Mouse (Mus musculus): ENCODE results near the gene Gpc5. TPM values are rescaled to one million over a fixed set of nuclear protein-coding genes. Genes with fewer than 3 reads are reported as not detected.

Gene Gpc5
- polyA plus RNA-seq, 1 experiment = 0.06 TPM

- WGBS = 45% methylated on average over 3 of the region's 3 CpGs
- no peaks in the 10 kb centered on the region for H3K4me1 ChIP-seq (ENCODE audit: control insufficient read depth, insufficient read depth, low read length)
- no peak for TF ChIP-seq CTCF (IDR thresholded peaks at IDR 0.05; ENCODE audit: insufficient read depth, low read length)
- no peak for TF ChIP-seq POLR2A (IDR thresholded peaks at IDR 0.05; ENCODE audit: borderline replicate concordance, extremely low read depth, low read depth, low read length)
Observed at GRCm38 (mm10) chr14:115580466-115581255, 488.6 kb downstream of the Gpc5 start.

GRCm38 (mm10) chr14:115581256-115581633 is 489.2 kb downstream of the Gpc5 start:
- no peak for DNase-seq
- WGBS = 61% methylated on average over 2 of the region's 2 CpGs
- Histone ChIP-seq H3K4me1 (ENCODE audit: control insufficient read depth, insufficient read depth, low read length) (no peaks in the 10 kb centered on the region), H3K4me3 (replicated peaks; ENCODE audit: extremely low read depth, low read depth, low read length) (no peak overlapping the region)
- TF ChIP-seq POLR2A (IDR thresholded peaks at IDR 0.05; ENCODE audit: borderline replicate concordance, extremely low read depth, low read depth, low read length) = no peak
- no peak for TF ChIP-seq CTCF (IDR thresholded peaks at IDR 0.05; ENCODE audit: insufficient read depth, low read length)

More at GRCm38 (mm10) chr14:115580466-115581255, 488.6 kb downstream of the Gpc5 start:
- no peak for DNase-seq
- H3K4me3 ChIP-seq (replicated peaks; ENCODE audit: extremely low read depth, low read depth, low read length) = no peak overlapping the region

- WGBS = 59% methylated on average over 8 of the region's 8 CpGs
- H3K4me1 ChIP-seq (ENCODE audit: control insufficient read depth, insufficient read depth, low read length) = no peaks in the 10 kb centered on the region
- TF ChIP-seq POLR2A (IDR thresholded peaks at IDR 0.05; ENCODE audit: borderline replicate concordance, extremely low read depth, low read depth, low read length) = no peak
- no peak for TF ChIP-seq CTCF (IDR thresholded peaks at IDR 0.05; ENCODE audit: insufficient read depth, low read length)
- no peak overlapping the region for H3K4me3 ChIP-seq (replicated peaks; ENCODE audit: extremely low read depth, low read depth, low read length)
- DNase-seq = no peak
Observed at GRCm38 (mm10) chr14:115600259-115601029, 508.4 kb downstream of the Gpc5 start.

DNA sequence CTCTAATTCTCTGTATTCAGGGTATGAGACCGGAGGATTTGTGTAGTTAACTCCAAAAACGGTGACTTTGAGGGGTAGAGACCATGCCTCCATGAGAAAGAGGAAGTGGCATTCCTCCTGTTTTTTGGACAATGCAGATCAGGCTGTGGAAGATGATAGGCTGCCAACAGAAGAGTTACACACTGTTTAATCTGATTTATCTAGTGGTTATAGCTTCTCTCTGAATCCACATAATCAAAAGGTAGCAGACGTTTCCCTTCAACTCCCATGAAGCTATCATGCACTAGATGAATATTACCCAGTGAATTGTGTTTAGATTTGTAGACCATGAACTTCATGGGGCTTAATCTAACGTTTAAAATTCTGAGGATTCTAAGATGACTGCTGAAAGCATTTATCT is 522.1 kb downstream of the Gpc5 start:
- no peak for DNase-seq
- Histone ChIP-seq H3K4me1 (ENCODE audit: control insufficient read depth, insufficient read depth, low read length) (no peaks in the 10 kb centered on the region), H3K4me3 (replicated peaks; ENCODE audit: extremely low read depth, low read depth, low read length) (no peak overlapping the region)
- WGBS = 65% methylated on average over 4 of the region's 4 CpGs
- TF ChIP-seq CTCF (IDR thresholded peaks at IDR 0.05; ENCODE audit: insufficient read depth, low read length) = no peak
- TF ChIP-seq POLR2A (IDR thresholded peaks at IDR 0.05; ENCODE audit: borderline replicate concordance, extremely low read depth, low read depth, low read length) = no peak

- no peak for DNase-seq
- WGBS = 53% methylated on average over 2 of the region's 2 CpGs
- H3K4me1 ChIP-seq (ENCODE audit: control insufficient read depth, insufficient read depth, low read length) = no peaks in the 10 kb centered on the region
- TF ChIP-seq CTCF (IDR thresholded peaks at IDR 0.05; ENCODE audit: insufficient read depth, low read length) = no peak
- TF ChIP-seq POLR2A (IDR thresholded peaks at IDR 0.05; ENCODE audit: borderline replicate concordance, extremely low read depth, low read depth, low read length) = no peak
- no peak overlapping the region for H3K4me3 ChIP-seq (replicated peaks; ENCODE audit: extremely low read depth, low read depth, low read length)
Observed at GRCm38 (mm10) chr14:115616305-115616704, 524.3 kb downstream of the Gpc5 start.

DNA sequence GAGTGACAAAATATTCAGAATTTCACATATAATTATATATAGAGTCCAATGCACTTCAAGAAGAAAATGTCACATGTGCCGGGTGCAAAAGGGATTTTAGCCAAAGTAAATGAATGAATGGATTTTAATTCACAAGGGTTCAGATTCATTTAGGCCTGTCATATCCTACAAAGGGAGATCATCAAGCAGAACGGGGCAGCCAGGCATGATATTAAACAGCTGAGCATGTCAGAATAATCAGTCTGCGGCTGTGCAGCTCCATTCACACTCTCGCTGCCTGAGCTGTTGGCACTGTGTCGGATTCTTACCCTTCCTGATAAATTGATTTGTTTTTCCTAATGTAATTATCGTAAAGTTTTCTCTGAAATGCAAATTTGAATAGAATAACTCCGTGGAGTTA is 524.8 kb downstream of the Gpc5 start:
- no peak for TF ChIP-seq CTCF (IDR thresholded peaks at IDR 0.05; ENCODE audit: insufficient read depth, low read length)
- no peak for TF ChIP-seq POLR2A (IDR thresholded peaks at IDR 0.05; ENCODE audit: borderline replicate concordance, extremely low read depth, low read depth, low read length)
- Histone ChIP-seq H3K4me3 (replicated peaks; ENCODE audit: extremely low read depth, low read depth, low read length) (no peak overlapping the region), H3K4me1 (ENCODE audit: control insufficient read depth, insufficient read depth, low read length) (no peaks in the 10 kb centered on the region)
- WGBS = 56% methylated on average over 7 of the region's 7 CpGs
- DNase-seq = no peak

DNA sequence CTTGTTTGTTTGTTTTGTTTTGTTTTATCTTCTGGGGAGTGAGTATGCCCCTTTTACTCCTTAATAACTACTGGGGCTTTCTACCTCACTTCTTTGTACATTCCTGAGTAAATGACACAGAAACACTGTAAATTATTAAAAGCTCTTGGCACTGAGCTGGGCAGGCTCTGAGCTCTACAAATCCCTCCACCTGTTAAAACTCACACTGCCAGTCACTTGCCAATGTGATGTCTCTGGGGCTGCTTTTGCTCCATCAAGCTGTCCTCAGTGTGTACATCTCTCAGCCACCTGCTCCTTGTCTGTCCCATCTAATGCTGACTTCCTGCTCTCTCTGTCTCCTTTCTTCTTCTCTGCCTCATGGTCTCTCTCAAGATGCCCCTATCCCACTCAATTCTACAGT is 528.5 kb downstream of the Gpc5 start:
- Histone ChIP-seq H3K4me1 (ENCODE audit: control insufficient read depth, insufficient read depth, low read length) (no peaks in the 10 kb centered on the region), H3K4me3 (replicated peaks; ENCODE audit: extremely low read depth, low read depth, low read length) (no peak overlapping the region)
- DNase-seq = no peak
- no peak for TF ChIP-seq CTCF (IDR thresholded peaks at IDR 0.05; ENCODE audit: insufficient read depth, low read length)
- no peak for TF ChIP-seq POLR2A (IDR thresholded peaks at IDR 0.05; ENCODE audit: borderline replicate concordance, extremely low read depth, low read depth, low read length)

DNA sequence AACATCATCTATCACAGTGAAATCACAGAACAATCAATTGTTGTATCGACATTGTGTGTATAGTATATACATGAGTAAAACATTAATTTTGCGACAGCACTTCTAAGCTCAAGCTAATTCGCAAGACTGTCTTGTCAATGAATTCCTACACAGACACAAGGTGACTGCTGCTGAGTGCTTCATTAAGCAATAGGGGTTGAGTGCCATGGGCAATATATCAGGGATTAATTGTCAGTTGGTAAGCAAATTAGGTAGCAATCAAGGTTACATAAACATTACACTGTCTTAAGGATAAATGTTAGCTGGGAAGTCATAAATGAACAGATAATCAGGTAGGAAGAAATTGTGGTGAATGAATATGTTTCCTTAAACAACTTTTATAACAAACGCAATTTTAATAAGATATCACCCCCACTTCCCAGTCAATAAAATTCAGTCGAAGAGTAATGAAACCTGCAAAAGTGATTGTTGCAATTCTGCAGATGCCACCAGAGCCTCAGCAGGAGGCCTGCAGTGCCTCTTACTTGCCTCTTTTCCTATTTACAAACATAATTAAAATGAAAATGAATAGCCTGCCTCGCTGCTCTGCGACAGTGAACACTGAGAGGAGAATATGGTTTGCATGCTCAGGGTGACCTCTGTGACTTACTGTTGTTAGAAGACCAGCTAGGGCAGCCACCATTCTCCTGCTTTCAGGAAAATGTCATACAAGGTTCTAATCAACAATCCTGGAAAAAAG is 539.3 kb downstream of the Gpc5 start:
- TF ChIP-seq CTCF (IDR thresholded peaks at IDR 0.05; ENCODE audit: insufficient read depth, low read length) = no peak
- no peak for TF ChIP-seq POLR2A (IDR thresholded peaks at IDR 0.05; ENCODE audit: borderline replicate concordance, extremely low read depth, low read depth, low read length)
- WGBS = 85% methylated on average over 7 of the region's 7 CpGs
- no peaks in the 10 kb centered on the region for H3K4me1 ChIP-seq (ENCODE audit: control insufficient read depth, insufficient read depth, low read length)
- DNase-seq = no peak
- H3K4me3 ChIP-seq (replicated peaks; ENCODE audit: extremely low read depth, low read depth, low read length) = no peak overlapping the region

GRCm38 (mm10) chr14:115633311-115633710 is 541.3 kb downstream of the Gpc5 start:
- DNase-seq = no peak
- TF ChIP-seq POLR2A (IDR thresholded peaks at IDR 0.05; ENCODE audit: borderline replicate concordance, extremely low read depth, low read depth, low read length) = no peak
- TF ChIP-seq CTCF (IDR thresholded peaks at IDR 0.05; ENCODE audit: insufficient read depth, low read length) = no peak
- Histone ChIP-seq H3K4me1 (ENCODE audit: control insufficient read depth, insufficient read depth, low read length) (no peaks in the 10 kb centered on the region), H3K4me3 (replicated peaks; ENCODE audit: extremely low read depth, low read depth, low read length) (no peak overlapping the region)
- 81% methylated on average over 1 of the region's 1 CpGs for WGBS
